Mouse (Mus musculus): ENCODE measurements around the gene Acoxl.

DNA sequence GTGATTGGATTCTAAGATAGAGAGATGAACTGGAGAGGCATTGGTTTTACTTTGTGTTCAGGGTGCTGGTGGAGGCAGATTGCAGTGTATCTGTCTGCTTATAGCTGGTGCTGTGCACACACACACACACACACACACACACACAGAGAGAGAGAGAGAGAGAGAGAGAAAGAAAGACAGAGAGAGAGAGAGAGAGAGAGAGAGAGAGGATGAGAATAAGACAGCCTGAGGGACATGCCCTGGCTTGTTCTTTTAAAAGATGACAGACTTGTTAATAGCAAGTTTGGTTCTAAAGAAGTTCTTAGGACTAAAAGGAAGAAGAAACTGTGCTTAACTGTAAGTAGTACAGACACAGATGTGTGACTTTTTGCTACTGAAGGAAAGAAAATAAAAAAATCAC, 295.2 kb downstream of the Acoxl start:
- TF ChIP-seq CTCF (IDR thresholded peaks at IDR 0.05; ENCODE audit: borderline replicate concordance, control insufficient read depth, extremely low read depth, insufficient read depth, low read length, poor library complexity) (no peak), POLR2A (IDR thresholded peaks at IDR 0.05; ENCODE audit: control insufficient read depth, extremely low read depth, insufficient read depth, low read length, poor library complexity) (no peak)
